Mouse (Mus musculus) bone marrow macrophage, adult 2 months (primary cell): ENCODE results near the gene Il23r.

Source experiments
- CTCF ChIP-seq: IDR thresholded peaks from 2 replicates; pipeline ENCODE4 v1.5.1; 2012; ENCODE audit warnings: low read depth, mild to moderate bottlenecking, low read length, moderate library complexity
- POLR2A ChIP-seq: IDR thresholded peaks from 2 replicates; pipeline ENCODE4 v1.6.1; 2012; ENCODE audit warnings: mild to moderate bottlenecking, low read depth, low read length, borderline replicate concordance

DNA sequence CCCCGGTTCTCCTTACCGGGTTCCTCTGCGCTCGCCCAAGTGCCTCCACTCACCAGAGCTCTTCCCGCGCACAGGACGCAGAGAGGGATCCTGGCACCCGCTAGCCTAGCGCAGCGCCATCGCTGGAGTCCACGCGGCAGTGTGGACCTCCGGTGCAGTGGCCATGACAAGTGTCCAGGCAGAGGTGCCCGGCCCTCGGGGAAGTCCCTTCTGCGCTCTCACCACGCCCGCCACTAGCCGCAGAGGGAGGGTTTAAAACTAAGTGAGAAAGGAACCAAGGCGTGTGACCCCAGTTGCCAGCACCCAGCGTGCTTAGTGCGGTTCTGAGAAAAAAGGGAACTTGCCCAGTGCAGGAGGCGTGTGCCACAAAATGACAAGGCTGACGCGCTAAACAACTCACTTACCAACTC, 115.7 kb downstream of the Il23r start, which contains the start of gene Il12rb2:
- no peak for TF ChIP-seq CTCF
- TF ChIP-seq POLR2A = no peak
